Mouse (Mus musculus) ES-Bruce4 (cell line): Measurements from ENCODE around the gene Clpb.

Source experiments
- CTCF ChIP-seq: IDR thresholded peaks from one replicate; pipeline ENCODE4 v1.8.1; 2011; ENCODE audit warnings: low read depth, low read length
- POLR2A ChIP-seq: IDR thresholded peaks from one replicate; pipeline ENCODE4 v1.8.1; 2011; ENCODE audit warnings: low read length; ENCODE audit not compliant: insufficient read depth

DNA sequence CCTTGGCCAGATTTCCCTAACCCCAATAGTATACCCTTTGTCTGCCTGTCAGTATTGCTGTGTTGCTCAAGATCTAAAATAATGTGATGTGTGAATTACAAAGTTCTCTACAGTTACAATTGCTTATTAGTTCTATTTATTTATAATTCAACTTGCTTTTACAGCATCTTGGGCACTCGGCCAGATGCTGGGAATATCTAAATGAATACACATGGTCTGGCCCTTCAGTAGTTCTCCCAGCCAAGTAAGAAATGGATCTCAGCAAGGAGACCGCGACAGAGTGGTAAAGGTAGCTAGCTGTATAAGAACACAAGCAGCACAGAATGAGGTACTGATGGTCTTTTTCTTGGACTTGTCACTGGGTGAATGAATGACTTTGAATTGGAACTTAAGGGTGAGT, 46.2 kb downstream of the Clpb start:
- TF ChIP-seq POLR2A (no peak), CTCF (no peak)
